Mouse (Mus musculus) heart, embryonic 14.5 days (tissue): Measurements from ENCODE around the gene Enox1. TPM values are rescaled to one million over a fixed set of nuclear protein-coding genes. Genes with fewer than 3 reads are reported as not detected.

Source experiments
- ATAC-seq: fragments of 200-750 bp; cut with Nextera tagmentation; 2 replicates; pipeline ENCODE4 v1.8.0; 2017; ENCODE audit warnings: low read depth, moderate TSS enrichment; ENCODE audit not compliant: insufficient number of reproducible peaks, insufficient read depth, low FRiP score
- H3K27ac ChIP-seq, 2 experiments: fragments of 200-500 bp in 1 of 2; fragments of 300-500 bp in 1 of 2; sonication (generic) in 1 of 2; replicated peaks in 1 of 2; 2 replicates each; pipeline ENCODE4 v1.5.1; 2012 to 2014; ENCODE audit warnings: low read depth in 2 of 2, low read length in 2 of 2, control low read depth in 1 of 2, mild to moderate bottlenecking in 1 of 2, mixed read lengths in 1 of 2; ENCODE audit not compliant: control insufficient read depth in 1 of 2, insufficient read depth in 1 of 2
- H3K27me3 ChIP-seq: fragments of 300-500 bp; sonication (generic); 2 replicates; pipeline ENCODE4 v1.6.1; 2014; ENCODE audit warnings: mild to moderate bottlenecking, low read length, control low read depth; ENCODE audit not compliant: control insufficient read depth, insufficient read depth
- H3K36me3 ChIP-seq: fragments of 300-500 bp; sonication (generic); 2 replicates; pipeline ENCODE4 v1.6.1; 2014; ENCODE audit warnings: mild to moderate bottlenecking, control low read depth, low read length, mixed read lengths; ENCODE audit not compliant: control insufficient read depth, insufficient read depth
- H3K4me1 ChIP-seq, 2 experiments: fragments of 200-500 bp in 1 of 2; fragments of 300-500 bp in 1 of 2; sonication (generic) in 1 of 2; 2 replicates each; pipeline ENCODE4 v1.6.1; 2012 to 2014; ENCODE audit warnings: low read length in 2 of 2, control low read depth in 1 of 2, mixed read lengths in 1 of 2; ENCODE audit not compliant: control insufficient read depth in 2 of 2, insufficient read depth in 2 of 2
- H3K4me2 ChIP-seq: fragments of 300-500 bp; sonication (generic); 2 replicates; pipeline ENCODE4 v1.6.1; 2014; ENCODE audit warnings: mild to moderate bottlenecking, low read length
- H3K4me3 ChIP-seq, 2 experiments: fragments of 200-500 bp in 1 of 2; fragments of 300-500 bp in 1 of 2; sonication (generic) in 1 of 2; 2 replicates each; pipeline ENCODE4 v1.5.1; 2012 to 2014; ENCODE audit warnings: low read length in 2 of 2, mild to moderate bottlenecking in 2 of 2, control low read depth in 1 of 2, low read depth in 1 of 2, moderate library complexity in 1 of 2; ENCODE audit not compliant: control insufficient read depth in 1 of 2, insufficient read depth in 1 of 2
- H3K9ac ChIP-seq: fragments of 300-500 bp; sonication (generic); 2 replicates; pipeline ENCODE4 v1.6.1; 2014; ENCODE audit warnings: mild to moderate bottlenecking, low read length
- H3K9me3 ChIP-seq: fragments of 300-500 bp; sonication (generic); 2 replicates; pipeline ENCODE4 v1.6.1; 2016; ENCODE audit warnings: low read length, control low read depth; ENCODE audit not compliant: control insufficient read depth
- WGBS: fragments of 180-500 bp; shearing (Covaris S2); extraction: QIAGEN DNeasy Blood & Tissue Kit; methylation state at CpG from one replicate; pipeline ENCODE4 v1.1.7; 2014; 5-methylcytosine and 5-hydroxymethylcytosine counted together
- polyA plus RNA-seq: library from polyadenylated mRNA; unstranded; fragments of >200 nt; fragmentation: Nextera tagmentation; extraction: Ambion mirVana; gene quantifications from 2 replicates; pipeline ENCODE4 v1.2.1, GENCODE M21; 2014

The Enox1 gene
- polyA plus RNA-seq, 1 experiment from 2014 or later: 2.2 TPM

DNA sequence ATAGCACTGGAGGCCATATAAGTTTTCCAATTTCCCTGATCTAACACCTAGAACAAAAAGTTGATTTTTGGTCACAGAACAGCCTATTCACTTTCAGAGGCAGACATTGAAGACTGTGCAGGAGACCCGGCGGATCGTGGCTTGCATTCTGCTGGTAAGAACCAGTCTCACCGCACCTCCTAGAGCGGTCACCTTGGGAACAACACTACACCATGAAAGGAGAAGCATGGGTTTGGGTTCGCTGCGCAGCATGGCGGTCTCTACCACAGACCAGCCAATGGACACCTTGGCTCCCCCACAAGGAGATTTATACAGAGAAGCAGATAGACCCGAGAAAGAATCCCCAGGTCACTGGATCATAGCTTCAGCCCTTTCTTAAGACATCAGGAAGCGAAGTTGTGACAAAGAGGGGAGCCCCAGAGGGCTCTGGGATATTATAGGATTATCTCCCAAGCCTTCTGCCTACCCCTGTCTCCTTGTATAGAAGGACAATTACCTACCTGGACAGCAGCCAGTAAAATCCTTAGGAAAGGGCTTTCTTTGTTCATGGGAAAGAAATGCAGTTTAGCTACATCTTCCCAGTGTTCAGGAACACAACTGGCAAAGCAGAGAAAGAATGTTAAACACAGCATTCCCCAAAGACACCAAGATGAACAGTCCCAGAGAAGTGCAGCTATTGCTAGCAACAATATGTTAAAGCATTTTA lies 476.1 kb downstream of the Enox1 start:
- H3K4me3 ChIP-seq: no peak overlapping the region
- H3K9me3 ChIP-seq: no peaks in the 10 kb centered on the region
- H3K27me3 ChIP-seq: no peaks in the 10 kb centered on the region
- H3K4me2 ChIP-seq: no peak overlapping the region
- H3K36me3 ChIP-seq: no peaks in the 10 kb centered on the region
- ATAC-seq: no peak
- H3K27ac ChIP-seq: no peak overlapping the region
- H3K4me1 ChIP-seq: peaks cover 6 to 13% of the 10 kb centered on the region in 2 experiments; a peak in 2 of 4 replicates
- WGBS: 94% methylated on average over 10 of the region's 10 CpGs
- no peak overlapping the region for H3K9ac ChIP-seq

- 76% methylated on average over 2 of the region's 2 CpGs for WGBS
- H3K27me3 ChIP-seq: no peaks in the 10 kb centered on the region
- no peak overlapping the region for H3K27ac ChIP-seq
- H3K36me3 ChIP-seq: no peaks in the 10 kb centered on the region
- H3K4me2 ChIP-seq: no peak overlapping the region
- H3K4me1 ChIP-seq: peaks cover 6 to 13% of the 10 kb centered on the region in 2 experiments; a peak in 2 of 4 replicates
- H3K9me3 ChIP-seq: no peaks in the 10 kb centered on the region
- H3K9ac ChIP-seq: no peak overlapping the region
- H3K4me3 ChIP-seq: no peak overlapping the region
- no peak for ATAC-seq
These were observed 476.6 kb downstream of the Enox1 start for GRCm38 (mm10) chr14:77633172-77633542.

- Histone ChIP-seq H3K9ac (no peak overlapping the region), H3K4me1 (peaks cover 6 to 11% of the 10 kb centered on the region in 2 experiments; a peak in 3 of 4 replicates), H3K36me3 (no peaks in the 10 kb centered on the region), H3K9me3 (no peaks in the 10 kb centered on the region), H3K4me3 (no peak overlapping the region), H3K27me3 (no peaks in the 10 kb centered on the region), H3K27ac (no peak overlapping the region), H3K4me2 (no peak overlapping the region)
- 27% methylated on average over 6 of the region's 6 CpGs for WGBS
- no peak for ATAC-seq
These were observed 480.4 kb downstream of the Enox1 start for GRCm38 (mm10) chr14:77636931-77637330.

DNA sequence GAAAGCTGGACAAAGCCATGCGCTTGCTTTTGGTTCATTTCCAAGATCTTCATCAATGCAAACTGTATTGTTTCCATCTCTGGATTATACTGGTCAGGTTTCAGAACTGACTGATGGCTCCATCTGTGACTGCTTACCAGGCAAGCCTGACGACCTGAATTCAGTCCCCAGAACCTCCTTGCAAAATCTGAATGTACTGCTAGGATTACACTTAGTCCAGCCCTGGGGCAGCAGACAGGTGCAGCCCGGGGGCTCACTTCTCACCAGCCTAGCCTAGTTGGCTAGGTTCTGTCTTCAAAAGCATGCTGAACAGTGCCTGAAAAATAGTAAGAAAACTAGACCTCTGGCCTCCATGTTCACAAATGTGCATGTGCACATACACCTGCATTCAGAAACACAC lies 481.6 kb downstream of the Enox1 start:
- Histone ChIP-seq H3K36me3 (no peaks in the 10 kb centered on the region), H3K9me3 (no peaks in the 10 kb centered on the region), H3K27ac (no peak overlapping the region), H3K27me3 (no peaks in the 10 kb centered on the region), H3K4me1 (peaks cover 6 to 8% of the 10 kb centered on the region in 2 experiments; a peak in 3 of 4 replicates), H3K9ac (no peak overlapping the region), H3K4me2 (no peak overlapping the region), H3K4me3 (no peak overlapping the region)
- ATAC-seq: no peak
- 81% methylated on average over 3 of the region's 3 CpGs for WGBS

DNA sequence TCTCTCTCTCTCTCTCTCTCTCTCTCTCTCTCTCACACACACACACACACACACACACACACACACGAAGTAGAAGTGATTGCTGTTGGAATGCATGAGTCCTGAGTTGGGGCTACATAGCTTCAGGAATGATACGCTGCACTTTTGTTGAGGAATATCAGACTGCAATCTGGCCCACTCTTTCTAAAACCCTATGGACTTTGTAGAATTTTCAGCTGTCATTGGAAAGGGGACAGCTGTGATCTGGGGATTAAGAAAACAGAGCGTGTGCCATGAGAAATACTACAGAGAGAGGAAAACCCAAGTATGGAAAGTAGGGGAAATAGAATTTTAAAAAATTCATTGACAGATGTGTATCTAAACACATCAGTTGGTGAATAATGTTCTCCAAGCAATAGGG lies 482.1 kb downstream of the Enox1 start:
- H3K9ac ChIP-seq: no peak overlapping the region
- H3K9me3 ChIP-seq: no peaks in the 10 kb centered on the region
- 67% methylated on average over 3 of the region's 3 CpGs for WGBS

DNA sequence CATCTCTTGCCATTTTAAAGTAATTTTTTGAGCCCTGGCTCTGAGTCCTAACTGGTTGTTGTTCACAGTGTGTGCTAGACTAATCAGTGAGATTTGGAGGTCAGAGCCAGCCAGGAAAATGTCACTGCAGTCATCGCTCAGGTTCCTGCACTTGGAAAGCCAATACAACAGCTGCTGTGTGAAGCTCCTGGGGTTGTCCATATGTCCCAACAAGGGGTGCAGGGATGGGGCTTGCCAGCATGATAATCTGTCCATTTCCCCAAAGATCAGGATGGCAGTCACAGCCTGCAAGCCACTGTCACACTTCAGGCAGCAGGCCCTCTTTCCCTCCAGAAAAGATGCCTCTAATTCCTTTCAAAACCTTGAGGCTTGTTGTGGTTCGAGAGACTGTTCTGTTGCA lies 483.0 kb downstream of the Enox1 start:
- Histone ChIP-seq H3K9ac (no peak overlapping the region), H3K9me3 (no peaks in the 10 kb centered on the region), H3K4me2 (no peak overlapping the region), H3K4me1 (peaks cover 6 to 8% of the 10 kb centered on the region in 2 experiments; a peak in 3 of 4 replicates), H3K36me3 (no peaks in the 10 kb centered on the region), H3K27ac (no peak overlapping the region), H3K4me3 (no peak overlapping the region), H3K27me3 (no peaks in the 10 kb centered on the region)
- ATAC-seq: no peak; the same call in 1 of the 2 replicates
- 47% methylated on average over 2 of the region's 2 CpGs for WGBS

More for the DNA sequence above, 482.1 kb downstream of the Enox1 start:
- Histone ChIP-seq H3K4me3 (no peak overlapping the region), H3K27me3 (no peaks in the 10 kb centered on the region), H3K4me2 (no peak overlapping the region), H3K27ac (no peak overlapping the region), H3K36me3 (no peaks in the 10 kb centered on the region), H3K4me1 (peaks cover 6 to 8% of the 10 kb centered on the region in 2 experiments; a peak in 3 of 4 replicates)
- ATAC-seq: no peak

DNA sequence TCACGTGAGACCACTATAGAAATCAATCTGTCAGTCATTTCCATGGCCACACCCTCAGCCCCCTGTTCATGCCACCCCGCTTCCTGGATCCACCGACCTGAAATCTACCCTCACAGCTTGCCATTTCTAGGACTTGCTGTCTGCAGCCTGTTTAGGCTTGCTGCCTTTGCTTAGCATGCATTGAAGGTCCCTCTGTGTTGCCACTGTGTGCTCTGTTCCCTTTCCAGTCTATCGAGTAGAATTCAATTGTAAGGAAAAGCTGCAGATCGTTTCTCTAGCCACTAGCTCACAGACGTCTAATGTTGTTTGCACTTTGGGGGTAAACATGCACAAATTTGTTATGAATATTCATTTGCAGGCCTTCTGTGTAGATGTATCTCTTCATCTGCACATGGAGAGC lies 485.8 kb downstream of the Enox1 start:
- Histone ChIP-seq H3K27ac (no peak overlapping the region), H3K9me3 (no peaks in the 10 kb centered on the region), H3K9ac (no peak overlapping the region), H3K36me3 (no peaks in the 10 kb centered on the region), H3K4me1 (peaks cover 4 to 6% of the 10 kb centered on the region in 2 experiments; a peak in 3 of 4 replicates), H3K4me3 (no peak overlapping the region), H3K27me3 (no peaks in the 10 kb centered on the region), H3K4me2 (no peak overlapping the region)
- no peak for ATAC-seq
- WGBS: 76% methylated on average over 6 of the region's 6 CpGs

- no peak overlapping the region for H3K27ac ChIP-seq
- no peaks in the 10 kb centered on the region for H3K9me3 ChIP-seq
- no peak for ATAC-seq
- no peak overlapping the region for H3K9ac ChIP-seq
- H3K4me1 ChIP-seq: no peaks in the 10 kb centered on the region; a peak in 1 of 4 replicates
- 63% methylated on average over 2 of the region's 2 CpGs for WGBS
- H3K4me3 ChIP-seq: no peak overlapping the region
- H3K27me3 ChIP-seq: no peaks in the 10 kb centered on the region
- H3K4me2 ChIP-seq: no peak overlapping the region
- no peaks in the 10 kb centered on the region for H3K36me3 ChIP-seq
These were observed 489.6 kb downstream of the Enox1 start for GRCm38 (mm10) chr14:77646196-77646595.
